Mouse (Mus musculus) c-Kit-negative CD71-positive TER-119-positive erythroid progenitor cells, embryonic 14.5 days (primary cell): ENCODE measurements around the gene Gfral.
"Not testable (repeated sequence)": the region's sequence is repeated elsewhere in the genome, so short reads cannot be mapped to it uniquely, and the experiment has no call there.

Experiments
- DNase-seq: peaks from one replicate; pipeline ENCODE4 v3.0.0-alpha.2; 2013; ENCODE audit warnings: low read depth, low spot score

The Gfral gene

DNA sequence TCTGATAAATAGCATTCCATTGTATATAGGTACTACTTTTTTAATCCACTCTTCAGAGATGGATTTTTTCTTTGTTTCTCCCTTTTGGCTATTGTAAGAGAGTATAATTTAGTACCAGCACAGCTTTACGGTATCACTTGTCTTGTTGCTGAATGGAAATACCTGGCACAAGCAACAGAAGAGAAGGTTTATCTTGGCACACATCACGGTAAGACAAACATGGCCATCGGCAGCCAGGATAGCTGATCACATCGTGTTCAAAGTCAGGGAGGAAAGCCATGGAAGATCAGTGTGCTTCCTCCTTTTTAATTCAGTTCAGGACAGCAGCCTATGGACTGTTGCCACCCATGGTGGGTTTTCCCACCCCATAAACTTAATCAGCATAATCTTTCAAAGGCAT lies 89.2 kb downstream of the Gfral start:
- no peak for DNase-seq

DNA sequence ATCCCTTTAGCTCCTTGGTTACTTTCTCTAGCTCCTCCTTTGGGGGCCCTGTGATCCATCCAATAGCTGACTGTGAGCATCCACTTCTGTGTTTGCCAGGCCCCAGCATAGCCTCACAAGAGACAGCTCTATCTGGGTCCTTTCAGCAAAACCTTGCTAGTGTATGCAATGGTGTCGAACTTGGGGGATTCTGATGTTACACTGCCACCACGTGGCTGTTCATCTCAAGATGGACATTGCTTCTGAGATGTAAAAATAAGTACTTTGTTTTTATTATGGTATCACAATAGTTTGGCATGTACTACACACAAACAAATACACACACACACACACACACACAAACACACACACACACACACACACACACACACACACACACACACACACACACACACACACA lies 90.6 kb downstream of the Gfral start:
- not testable (repeated sequence) for DNase-seq
